Mouse (Mus musculus) midbrain, postnatal 0 days (tissue): ENCODE measurements at regions not wholly inside any gene's neighbourhood (a gene's known extent, or its start where the extent isn't known, plus 50 kb on each side); places are given as distances from the start of the nearest gene placed in this dataset.
"Not testable (repeated sequence)": the region's sequence is repeated elsewhere in the genome, so short reads cannot be mapped to it uniquely, and the experiment has no call there.

Experiments used
- ATAC-seq: fragments of 200-750 bp; cut with Nextera tagmentation; 2 replicates; pipeline ENCODE4 v1.8.0; 2017; ENCODE audit warnings: moderate number of reproducible peaks, mild to moderate bottlenecking, moderate TSS enrichment, moderate library complexity; ENCODE audit not compliant: low FRiP score
- DNase-seq: peaks from one replicate; pipeline ENCODE4 v3.0.0-alpha.2; 2015; ENCODE audit warnings: low spot score
- H3K27ac ChIP-seq: fragments of 300-500 bp; sonication (generic); 2 replicates; pipeline ENCODE4 v1.5.1; 2014; ENCODE audit warnings: low read depth, mild to moderate bottlenecking, low read length, mixed read lengths
- H3K27me3 ChIP-seq: fragments of 300-500 bp; sonication (generic); 2 replicates; pipeline ENCODE4 v1.6.1; 2014; ENCODE audit warnings: low read length, control low read depth, mixed read lengths; ENCODE audit not compliant: insufficient read depth
- H3K36me3 ChIP-seq: fragments of 300-500 bp; sonication (generic); 2 replicates; pipeline ENCODE4 v1.6.1; 2014; ENCODE audit warnings: low read length, control low read depth, mixed read lengths; ENCODE audit not compliant: insufficient read depth
- H3K4me1 ChIP-seq: fragments of 300-500 bp; sonication (generic); 2 replicates; pipeline ENCODE4 v1.6.1; 2014; ENCODE audit warnings: mild to moderate bottlenecking, control low read depth, antibody characterized with exemption, low read length, mixed read lengths; ENCODE audit not compliant: insufficient read depth
- H3K4me2 ChIP-seq: fragments of 300-500 bp; sonication (generic); 2 replicates; pipeline ENCODE4 v1.6.1; 2014; ENCODE audit warnings: low read depth, mild to moderate bottlenecking, low read length, mixed read lengths; ENCODE audit not compliant: poor library complexity, severe bottlenecking
- H3K4me3 ChIP-seq: fragments of 300-500 bp; sonication (generic); 2 replicates; pipeline ENCODE4 v1.5.1; 2014; ENCODE audit warnings: low read depth, mild to moderate bottlenecking, low read length, moderate library complexity
- H3K9ac ChIP-seq: fragments of 300-500 bp; sonication (generic); replicated peaks from 2 replicates; pipeline ENCODE4 v1.6.1; 2014; ENCODE audit warnings: mild to moderate bottlenecking, low read length, moderate library complexity, mixed read lengths; ENCODE audit not compliant: poor library complexity, severe bottlenecking
- H3K9me3 ChIP-seq: fragments of 300-500 bp; sonication (generic); 2 replicates; pipeline ENCODE4 v1.6.1; 2016; ENCODE audit warnings: low read length, control low read depth
- CTCF ChIP-seq: IDR thresholded peaks from 2 replicates; pipeline ENCODE4 v1.5.1; 2016; ENCODE audit warnings: antibody characterized with exemption, mild to moderate bottlenecking
- WGBS: fragments of 180-500 bp; shearing (Covaris S2); extraction: QIAGEN DNeasy Blood & Tissue Kit; methylation state at CpG from one replicate; pipeline ENCODE4 v1.1.7; 2014; 5-methylcytosine and 5-hydroxymethylcytosine counted together

GRCm38 (mm10) chr1:73640726-73641451, 483.4 kb downstream of the Tns1 start:
- no peaks in the 10 kb centered on the region for H3K27me3 ChIP-seq
- ATAC-seq (no peak), DNase-seq (peak; percentile 65)
- H3K4me1 ChIP-seq: no peaks in the 10 kb centered on the region
- no peak overlapping the region for H3K4me3 ChIP-seq
- no peaks in the 10 kb centered on the region for H3K36me3 ChIP-seq
- 23% methylated on average over 12 of the region's 12 CpGs for whole genome bisulfite sequencing
- H3K27ac ChIP-seq: no peak overlapping the region
- peak overlapping the region; percentile 24; the same call in 1 of the 2 replicates for H3K4me2 ChIP-seq
- TF ChIP-seq CTCF: no peak
- H3K9ac ChIP-seq: no peak overlapping the region
- H3K9me3 ChIP-seq: no peaks in the 10 kb centered on the region

GRCm38 (mm10) chr1:73635709-73636108, 488.5 kb downstream of the Tns1 start:
- no peak overlapping the region for H3K4me3 ChIP-seq
- no peak for TF ChIP-seq CTCF
- no peaks in the 10 kb centered on the region for H3K4me1 ChIP-seq
- H3K9me3 ChIP-seq: no peaks in the 10 kb centered on the region
- H3K36me3 ChIP-seq: no peaks in the 10 kb centered on the region
- H3K9ac ChIP-seq: no peak overlapping the region
- ATAC-seq (no peak), DNase-seq (no peak)
- H3K4me2 ChIP-seq: no peak overlapping the region
- H3K27ac ChIP-seq: no peak overlapping the region
- H3K27me3 ChIP-seq: no peaks in the 10 kb centered on the region
- WGBS: 84% methylated on average over 2 of the region's 2 CpGs

- Histone ChIP-seq H3K9me3 (no peaks in the 10 kb centered on the region), H3K4me1 (no peaks in the 10 kb centered on the region), H3K27ac (no peak overlapping the region), H3K36me3 (no peaks in the 10 kb centered on the region), H3K9ac (no peak overlapping the region), H3K4me3 (no peak overlapping the region), H3K4me2 (no peak overlapping the region), H3K27me3 (no peaks in the 10 kb centered on the region)
- DNase-seq (peak; percentile 35), ATAC-seq (no peak)
- no peak for TF ChIP-seq CTCF
- WGBS: 84% methylated on average over 4 of the region's 4 CpGs
Observed at GRCm38 (mm10) chr1:73634871-73635270, 489.4 kb downstream of the Tns1 start.

- Histone ChIP-seq H3K36me3 (no peaks in the 10 kb centered on the region), H3K4me2 (no peak overlapping the region), H3K27me3 (no peaks in the 10 kb centered on the region), H3K9me3 (no peaks in the 10 kb centered on the region), H3K27ac (no peak overlapping the region), H3K9ac (no peak overlapping the region), H3K4me1 (no peaks in the 10 kb centered on the region), H3K4me3 (no peak overlapping the region)
- DNase-seq (no peak), ATAC-seq (no peak)
- WGBS: 94% methylated on average over 1 of the region's 1 CpGs
- no peak for TF ChIP-seq CTCF
Observed at GRCm38 (mm10) chr1:73633071-73633470, 491.2 kb downstream of the Tns1 start.

- Histone ChIP-seq H3K4me2 (no peak overlapping the region), H3K27ac (no peak overlapping the region), H3K9ac (no peak overlapping the region), H3K27me3 (no peaks in the 10 kb centered on the region), H3K36me3 (no peaks in the 10 kb centered on the region), H3K4me3 (no peak overlapping the region), H3K9me3 (no peaks in the 10 kb centered on the region), H3K4me1 (no peaks in the 10 kb centered on the region)
- 25% methylated on average over 1 of the region's 1 CpGs for WGBS
- ATAC-seq (no peak), DNase-seq (no peak)
- TF ChIP-seq CTCF: no peak
Observed at GRCm38 (mm10) chr1:73630363-73630762, 493.9 kb downstream of the Tns1 start.

- no peak overlapping the region for H3K4me3 ChIP-seq
- no peak overlapping the region for H3K4me2 ChIP-seq
- no peak for TF ChIP-seq CTCF
- H3K4me1 ChIP-seq: no peaks in the 10 kb centered on the region
- WGBS: 89% methylated on average over 5 of the region's 5 CpGs
- no peaks in the 10 kb centered on the region for H3K27me3 ChIP-seq
- ATAC-seq (no peak), DNase-seq (no peak)
- no peak overlapping the region for H3K27ac ChIP-seq
- H3K36me3 ChIP-seq: no peaks in the 10 kb centered on the region
- H3K9me3 ChIP-seq: no peaks in the 10 kb centered on the region
- H3K9ac ChIP-seq: no peak overlapping the region
Observed at GRCm38 (mm10) chr1:73625365-73625764, 498.9 kb downstream of the Tns1 start.

- H3K36me3 ChIP-seq, H3K27me3 ChIP-seq, H3K4me1 ChIP-seq, H3K4me2 ChIP-seq, DNase-seq, H3K9me3 ChIP-seq, H3K27ac ChIP-seq, ATAC-seq, H3K9ac ChIP-seq, H3K4me3 ChIP-seq: not testable (repeated sequence)
- 73% methylated on average over 5 of the region's 5 CpGs for WGBS
Observed at GRCm38 (mm10) chr1:73621121-73621520, 503.1 kb downstream of the Tns1 start.
